Comparison of ENCODE assay signal across 17 mouse cellular contexts in the genomic region with DNA sequence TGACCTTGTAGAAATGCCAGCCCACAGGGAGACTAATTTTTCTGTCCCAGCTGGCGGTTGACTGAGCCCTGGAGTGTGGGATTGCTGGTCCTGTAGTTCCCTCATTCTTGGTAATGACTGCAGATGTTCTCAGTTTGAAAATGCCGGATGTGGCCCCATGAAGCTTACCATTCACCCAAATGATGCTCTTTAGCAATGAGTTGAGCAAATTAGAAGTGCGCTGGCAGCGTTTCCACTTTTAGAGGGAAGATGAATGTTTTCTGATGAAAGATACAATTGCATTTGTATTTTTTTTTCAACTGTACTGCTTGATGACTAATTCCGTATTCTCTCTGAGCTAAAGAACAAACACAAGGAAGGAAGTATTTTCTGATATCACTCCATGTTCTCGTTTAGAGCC. TPM values are rescaled to one million over a fixed set of nuclear protein-coding genes. Genes with fewer than 3 reads are reported as not detected.
DNase-seq lines count a peak whose midpoint lies in the region; TF ChIP-seq lines count a peak whose summit lies in the region.
"Had no signal": no experiment of that assay in that cellular context is flagged by ENCODE, and none has a peak within 500 bp of the region (broad histone marks: within the 10 kb centered on the region; RNA-seq: fewer than 3 reads in every experiment).

No protein-coding gene starts in this region.

- WGBS in olfactory bulb, adult 2 months: 20% methylated on average over 6 of the region's 6 CpGs

- TF ChIP-seq CTCF in left cerebral cortex, adult 2 months (IDR thresholded peaks at IDR 0.05): no peak
- TF ChIP-seq CTCF in olfactory bulb, adult 2 months (IDR thresholded peaks at IDR 0.05; ENCODE audit: insufficient read depth, low read depth, low read length): no peak

- intact Hi-C loops in left cerebral cortex, adult 2 months (cut with DNase I): loop anchor here (5.0 kb wide), 1 partner anchor 237 kb away; a partner anchor contains a TSS
- intact Hi-C loops in left cerebral cortex, postnatal 10 days (cut with DNase I): loop anchor here (5.0 kb wide), 2 partner anchors 53 to 62 kb away; no protein-coding TSS in a partner anchor

- DNase-seq in left cerebral cortex, adult 2 months (ENCODE audit: extremely low spot score in 1 of 2, low spot score in 2 of 2): no peak
- no peak for DNase-seq in left cerebral cortex, postnatal 10 days (ENCODE audit: extremely low spot score in 1 of 2, low spot score in 2 of 2)
- DNase-seq in adipocyte (ENCODE audit: low spot score): peak; percentile 16
- DNase-seq in thymus, postnatal 25 days: no peak
- no peak for DNase-seq in cerebellum, adult 9-11 months
- DNase-seq: adrenal gland, adult 2 months; adrenal gland, postnatal 14 days; cerebellum, postnatal 14 days; gastrocnemius, postnatal 10 days; gastrocnemius, postnatal 36 days had no signal

- TF ChIP-seq POLR2A in olfactory bulb, adult 2 months (IDR thresholded peaks at IDR 0.05; ENCODE audit: insufficient read depth, low read depth, low read length): no peak

- H3K27ac ChIP-seq in left cerebral cortex, adult 2 months: peak overlapping the region; percentile 6
- H3K27ac ChIP-seq in olfactory bulb, adult 2 months (ENCODE audit: insufficient read depth, low read depth, low read length): peak overlapping the region; percentile 99
- H3K27ac ChIP-seq: embryonic facial prominence, embryonic 12.5 days; embryonic facial prominence, embryonic 15.5 days; forebrain, embryonic 12.5 days; hindbrain, embryonic 10.5 days; hindbrain, embryonic 13.5 days had no signal

- H3K4me1 ChIP-seq in olfactory bulb, adult 2 months (ENCODE audit: control insufficient read depth, insufficient read depth, low read length): peaks cover 4% of the 10 kb centered on the region; the same call in 1 of the 2 replicates

- no peak overlapping the region for H3K4me3 ChIP-seq in left cerebral cortex, adult 2 months
- H3K4me3 ChIP-seq in olfactory bulb, adult 2 months (ENCODE audit: insufficient read depth, low read depth, low read length): no peak overlapping the region
- H3K4me3 ChIP-seq: embryonic facial prominence, embryonic 12.5 days; embryonic facial prominence, embryonic 15.5 days; forebrain, embryonic 12.5 days; hindbrain, embryonic 10.5 days; hindbrain, embryonic 13.5 days had no signal

RNA-seq across cellular contexts. Expression of a gene that starts 2.4 kb away (rescaled TPM):
- 100 to 1,000 TPM; 386 to 451 TPM for total RNA-seq in left cerebral cortex, adult 2 months (2021)
- total RNA-seq in left cerebral cortex, postnatal 10 days (2021): 100 to 1,000 TPM; 336 to 347 TPM
- 121 and 158 TPM in 2 replicates for polyA plus RNA-seq in olfactory bulb, adult 2 months (2012; ENCODE audit: insufficient read depth, insufficient read length, low replicate concordance, missing spikeins)
- polyA plus RNA-seq: Patski had no signal
